Mouse (Mus musculus): ENCODE results near the gene Snf8. TPM values are rescaled to one million over a fixed set of nuclear protein-coding genes. Genes with fewer than 3 reads are reported as not detected.

Gene Snf8
- polyA plus RNA-seq, 1 experiment from 2014 or later = 47.5 TPM

DNA sequence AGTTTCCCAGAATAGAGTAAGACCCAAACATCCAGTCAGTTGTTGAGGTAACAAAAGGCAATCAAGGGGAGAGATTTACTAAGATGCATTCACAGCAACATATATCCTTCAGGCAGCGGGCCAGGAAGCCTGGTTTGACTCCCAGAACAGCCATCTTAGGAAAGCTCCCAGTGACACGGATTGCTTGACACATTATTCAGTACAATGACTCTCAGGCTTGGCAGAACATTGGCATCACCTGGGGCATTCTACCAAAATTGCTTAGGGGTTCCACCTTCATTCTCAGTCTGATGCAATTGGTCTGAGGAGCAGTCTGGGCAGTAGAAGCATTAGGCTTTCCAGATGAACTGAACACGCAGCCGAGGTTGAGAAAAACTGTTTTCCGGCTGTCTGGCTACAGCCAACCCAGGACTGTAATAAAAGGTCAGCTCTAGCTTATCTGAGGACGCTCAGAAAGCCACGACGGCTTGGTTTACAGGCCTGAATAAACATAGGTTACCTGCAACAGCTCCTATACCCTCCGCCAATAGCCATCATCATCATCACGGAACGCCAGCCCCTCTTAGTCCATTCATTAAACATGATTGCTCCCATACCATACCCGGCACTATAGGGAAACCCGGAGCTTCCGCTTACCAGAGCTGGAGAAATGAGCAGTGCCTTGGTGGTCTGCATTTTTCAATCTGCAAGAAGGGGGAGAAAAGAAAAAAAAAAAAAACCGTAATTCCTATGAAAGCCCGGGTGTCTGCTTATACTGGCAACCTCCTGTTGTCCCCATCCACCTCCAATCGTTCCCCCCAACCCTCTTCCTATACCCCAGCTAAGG lies 39.9 kb downstream of the Snf8 start:
- ATAC-seq (ENCODE audit: low read depth) = no peak

DNA sequence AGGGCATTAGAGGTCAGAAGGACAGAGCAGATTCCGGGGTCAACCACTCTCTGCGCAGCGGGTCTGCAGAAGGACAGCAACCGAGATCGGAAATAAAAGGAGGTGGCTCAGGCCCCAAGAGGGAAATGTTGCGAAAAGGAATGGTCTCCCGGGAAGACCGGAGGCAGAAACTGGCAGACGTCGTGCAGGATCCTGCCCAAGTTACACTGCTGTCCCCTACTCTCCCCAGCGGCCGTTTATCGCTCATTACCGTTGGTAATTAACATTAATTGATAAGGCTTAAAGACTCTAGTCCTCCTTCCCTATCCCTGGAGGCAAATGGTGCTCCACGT lies 40.5 kb downstream of the Snf8 start:
- Histone ChIP-seq H3K27ac (ENCODE audit: low read length) (peak overlapping the region; percentile 68), H3K9ac (ENCODE audit: low read depth, low read length) (peak overlapping the region; percentile 65), H3K4me1 (ENCODE audit: control insufficient read depth, low read depth, low read length) (peaks cover 14% of the 10 kb centered on the region), H3K27me3 (ENCODE audit: control insufficient read depth, insufficient read depth, low read depth, low read length) (no peaks in the 10 kb centered on the region), H3K9me3 (replicated peaks; ENCODE audit: control insufficient read depth, low read length) (no peaks in the 10 kb centered on the region), H3K4me2 (ENCODE audit: low read depth, low read length) (peak overlapping the region; percentile 82), H3K4me3 (ENCODE audit: low read depth, low read length) (peak overlapping the region; percentile 75), H3K36me3 (ENCODE audit: control insufficient read depth, insufficient read depth) (no peaks in the 10 kb centered on the region; the same call in none of the 2 replicates)
- under 1% methylated on average over 15 of the region's 15 CpGs for WGBS (ENCODE audit: insufficient replicate concordance)
- peak; percentile 17 for ATAC-seq (ENCODE audit: low read depth)

More for the DNA sequence above, 39.9 kb downstream of the Snf8 start:
- Histone ChIP-seq H3K4me2 (ENCODE audit: low read depth, low read length) (peak overlapping the region; percentile 82), H3K9ac (ENCODE audit: low read depth, low read length) (peak overlapping the region; percentile 65), H3K4me3 (ENCODE audit: low read depth, low read length) (peak overlapping the region; percentile 75), H3K4me1 (ENCODE audit: control insufficient read depth, low read depth, low read length) (peaks cover 14% of the 10 kb centered on the region), H3K9me3 (replicated peaks; ENCODE audit: control insufficient read depth, low read length) (no peaks in the 10 kb centered on the region), H3K27me3 (ENCODE audit: control insufficient read depth, insufficient read depth, low read depth, low read length) (no peaks in the 10 kb centered on the region), H3K27ac (ENCODE audit: low read length) (peak overlapping the region; percentile 68), H3K36me3 (ENCODE audit: control insufficient read depth, insufficient read depth) (no peaks in the 10 kb centered on the region; the same call in none of the 2 replicates)
- 9% methylated on average over 17 of the region's 17 CpGs for WGBS (ENCODE audit: insufficient replicate concordance)

DNA sequence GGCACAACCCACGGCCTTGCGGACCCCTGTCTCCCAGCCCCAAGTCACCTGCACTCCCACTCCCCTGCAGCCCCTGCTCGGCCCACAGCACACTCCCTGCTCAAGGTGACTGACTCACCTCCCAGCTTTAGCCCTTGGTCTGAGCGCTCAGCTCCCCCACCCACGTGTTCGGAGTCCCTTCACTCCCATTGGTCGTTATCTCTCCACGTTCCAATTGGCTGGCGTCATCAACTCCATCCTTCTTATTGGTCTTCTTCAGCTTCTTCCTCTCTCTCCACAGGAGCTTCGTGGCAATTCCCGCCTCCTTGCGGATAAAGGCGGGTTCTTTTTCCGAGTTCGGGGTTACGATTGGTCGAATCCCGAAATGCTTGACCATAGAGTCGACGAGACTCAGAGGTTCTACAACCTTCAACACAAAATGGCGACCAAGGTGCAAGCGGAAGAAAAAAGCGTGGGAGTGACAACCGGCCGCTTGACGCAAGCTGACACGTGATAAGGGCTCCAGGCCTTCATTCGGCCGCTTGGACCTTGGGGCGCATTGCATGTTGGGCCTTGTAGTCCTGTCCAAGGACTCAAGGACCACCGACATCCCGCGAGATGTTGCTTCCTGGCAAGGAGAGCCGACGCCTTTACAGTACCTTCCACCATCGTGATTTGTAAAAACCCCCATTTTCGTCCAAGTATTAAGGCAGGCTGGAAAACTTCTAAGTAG lies 41.0 kb downstream of the Snf8 start, which contains the start of gene Atp5g1:
Gene Atp5g1, minus strand, starts transcription at position 162 of the 712 bp plus-strand sequence.
- Histone ChIP-seq H3K4me3 (ENCODE audit: low read depth, low read length) (peak within 1 kb of the TSS; percentile 75), H3K9me3 (replicated peaks; ENCODE audit: control insufficient read depth, low read length) (no peaks in the 10 kb centered on the region), H3K4me1 (ENCODE audit: control insufficient read depth, low read depth, low read length) (peaks cover 14% of the 10 kb centered on the region), H3K4me2 (ENCODE audit: low read depth, low read length) (peak within 1 kb of the TSS; percentile 82), H3K27me3 (ENCODE audit: control insufficient read depth, insufficient read depth, low read depth, low read length) (no peaks in the 10 kb centered on the region), H3K9ac (ENCODE audit: low read depth, low read length) (peak within 1 kb of the TSS; percentile 65), H3K36me3 (ENCODE audit: control insufficient read depth, insufficient read depth) (no peaks in the 10 kb centered on the region; the same call in none of the 2 replicates), H3K27ac (ENCODE audit: low read length) (peak within 1 kb of the TSS; percentile 68)
- WGBS (ENCODE audit: insufficient replicate concordance) = under 1% methylated on average over 37 of the region's 37 CpGs
- ATAC-seq (ENCODE audit: low read depth) = peak; percentile 92

DNA sequence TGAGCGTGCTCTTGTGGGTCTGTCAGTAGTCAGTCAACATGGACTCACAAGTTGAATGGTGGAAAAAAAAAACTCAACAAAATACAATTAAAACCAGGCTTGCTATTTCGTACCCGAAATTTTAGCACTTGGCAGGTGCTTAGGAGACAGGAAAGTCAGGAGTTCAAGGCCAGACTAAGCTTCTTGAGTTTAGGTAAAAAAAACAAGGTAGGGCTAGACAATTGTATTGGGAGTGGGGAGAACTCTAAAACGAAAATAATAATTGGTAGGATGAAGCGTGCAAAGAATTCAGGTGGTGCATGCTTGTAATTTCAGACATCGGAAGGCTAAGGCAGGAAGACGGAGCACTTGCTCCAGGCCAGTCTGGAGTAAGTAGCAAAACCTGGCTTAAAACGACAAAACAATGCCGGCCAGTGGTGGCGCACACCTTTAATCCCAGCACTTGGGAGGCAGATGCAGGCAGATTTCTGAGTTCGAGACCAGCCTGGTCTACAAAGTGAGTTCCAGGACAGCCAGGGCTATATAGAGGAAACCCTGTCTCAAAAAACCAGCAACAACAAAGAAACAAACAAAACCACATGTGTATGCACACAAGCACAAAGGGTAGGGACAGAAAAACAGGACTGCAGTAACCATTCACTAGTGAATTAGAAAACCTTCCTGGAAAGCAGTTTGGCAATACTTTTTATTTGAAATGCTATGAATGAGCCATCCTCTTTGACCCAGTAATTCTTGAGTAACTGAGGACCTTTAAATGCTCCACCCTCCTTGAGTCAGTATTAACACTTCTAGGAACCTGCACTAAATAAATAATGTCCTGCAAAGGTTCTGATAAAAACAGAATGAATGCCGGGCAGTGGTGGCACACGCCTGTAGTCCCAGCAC lies 41.8 kb downstream of the Snf8 start:
- no peak for ATAC-seq (ENCODE audit: low read depth)
- no peaks in the 10 kb centered on the region for H3K9me3 ChIP-seq (replicated peaks; ENCODE audit: control insufficient read depth, low read length)
- H3K4me3 ChIP-seq (ENCODE audit: low read depth, low read length) = peak overlapping the region; percentile 75
- peaks cover 14% of the 10 kb centered on the region for H3K4me1 ChIP-seq (ENCODE audit: control insufficient read depth, low read depth, low read length)
- peak overlapping the region; percentile 79 for H3K4me2 ChIP-seq (ENCODE audit: low read depth, low read length)
- no peaks in the 10 kb centered on the region for H3K27me3 ChIP-seq (ENCODE audit: control insufficient read depth, insufficient read depth, low read depth, low read length)
- H3K36me3 ChIP-seq (ENCODE audit: control insufficient read depth, insufficient read depth) = no peaks in the 10 kb centered on the region; the same call in 1 of the 2 replicates
- H3K27ac ChIP-seq (ENCODE audit: low read length) = peak overlapping the region; percentile 64
- peak overlapping the region; percentile 30 for H3K9ac ChIP-seq (ENCODE audit: low read depth, low read length)
- 60% methylated on average over 13 of the region's 13 CpGs for WGBS (ENCODE audit: insufficient replicate concordance)

DNA sequence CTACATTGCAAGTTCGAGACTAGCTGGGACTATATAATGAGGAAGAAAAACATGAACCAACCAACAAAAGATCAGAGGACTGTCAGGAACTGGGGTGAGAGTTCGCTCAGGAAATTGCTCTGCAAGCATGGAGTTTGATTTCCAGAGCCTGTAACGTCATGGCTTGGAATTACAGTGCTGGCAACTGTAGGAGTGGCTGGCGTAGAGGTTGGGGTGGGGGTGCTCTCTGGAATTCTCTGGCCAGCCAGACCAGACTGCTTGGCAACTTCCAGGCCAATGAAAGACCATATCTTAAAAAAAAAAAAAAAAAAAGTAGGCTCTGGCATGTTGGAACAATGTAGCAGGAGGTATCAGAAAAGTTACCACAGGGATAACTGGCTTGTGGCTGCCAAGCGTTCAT lies 46.1 kb downstream of the Snf8 start:
- no peaks in the 10 kb centered on the region for H3K9me3 ChIP-seq (replicated peaks; ENCODE audit: control insufficient read depth, low read length)
- no peaks in the 10 kb centered on the region for H3K27me3 ChIP-seq (ENCODE audit: control insufficient read depth, insufficient read depth, low read depth, low read length)
- no peak overlapping the region for H3K4me2 ChIP-seq (ENCODE audit: low read depth, low read length)
- 67% methylated on average over 5 of the region's 5 CpGs for WGBS (ENCODE audit: insufficient replicate concordance)
- no peak overlapping the region for H3K4me3 ChIP-seq (ENCODE audit: low read depth, low read length)
- H3K9ac ChIP-seq (ENCODE audit: low read depth, low read length) = no peak overlapping the region
- H3K4me1 ChIP-seq (ENCODE audit: control insufficient read depth, low read depth, low read length) = peaks cover 4% of the 10 kb centered on the region; the same call in 1 of the 2 replicates
- no peak for ATAC-seq (ENCODE audit: low read depth)
- no peak overlapping the region for H3K27ac ChIP-seq (ENCODE audit: low read length)
- no peaks in the 10 kb centered on the region for H3K36me3 ChIP-seq (ENCODE audit: control insufficient read depth, insufficient read depth)

DNA sequence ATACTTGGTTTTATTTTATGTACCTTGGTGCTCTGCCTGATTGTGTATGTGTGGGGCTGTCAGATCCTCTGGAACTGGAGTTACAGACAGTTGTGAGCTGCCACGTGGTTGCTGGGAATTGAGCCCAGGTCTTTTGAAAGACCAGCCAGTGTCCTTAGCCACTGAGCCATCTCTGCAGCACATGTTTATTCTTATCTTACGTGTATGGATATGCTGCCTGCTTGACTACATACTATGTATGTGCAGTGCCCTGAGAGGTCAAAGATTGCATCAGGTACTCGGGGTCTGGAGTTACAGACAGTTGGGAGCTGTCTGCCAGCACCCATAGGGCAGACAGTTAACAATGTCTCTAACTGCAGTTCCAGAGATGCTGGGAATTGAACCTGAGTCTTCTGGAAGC lies 48.0 kb downstream of the Snf8 start:
- H3K4me1 ChIP-seq (ENCODE audit: control insufficient read depth, low read depth, low read length) = no peaks in the 10 kb centered on the region
- WGBS (ENCODE audit: insufficient replicate concordance) = 37% methylated on average over 3 of the region's 3 CpGs
- no peak for ATAC-seq (ENCODE audit: low read depth)

DNA sequence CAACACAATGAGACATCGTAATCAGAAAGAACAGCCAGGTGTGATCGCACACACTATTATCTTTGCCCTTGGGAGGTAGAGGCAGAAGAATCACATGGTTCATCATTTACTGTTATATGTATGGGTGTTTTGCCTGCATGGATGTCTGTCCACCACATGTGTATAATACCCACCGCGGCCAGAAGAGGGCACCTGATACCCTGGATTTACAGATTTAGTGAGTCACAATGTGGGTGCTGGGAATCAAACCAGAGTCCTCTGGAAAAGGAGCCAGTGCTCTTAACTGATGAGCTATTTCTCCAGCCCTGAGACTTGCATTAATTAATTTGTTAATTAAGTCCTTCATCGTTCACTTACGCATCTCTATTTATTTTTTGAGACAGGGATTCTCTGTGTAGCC lies 53.3 kb downstream of the Snf8 start:
- 73% methylated on average over 6 of the region's 6 CpGs for WGBS (ENCODE audit: insufficient replicate concordance)
- ATAC-seq (ENCODE audit: low read depth) = no peak
- Histone ChIP-seq H3K4me1 (ENCODE audit: control insufficient read depth, low read depth, low read length) (no peaks in the 10 kb centered on the region), H3K4me3 (ENCODE audit: low read depth, low read length) (no peak overlapping the region), H3K4me2 (ENCODE audit: low read depth, low read length) (no peak overlapping the region), H3K9me3 (replicated peaks; ENCODE audit: control insufficient read depth, low read length) (no peaks in the 10 kb centered on the region), H3K36me3 (ENCODE audit: control insufficient read depth, insufficient read depth) (no peaks in the 10 kb centered on the region), H3K9ac (ENCODE audit: low read depth, low read length) (no peak overlapping the region), H3K27me3 (ENCODE audit: control insufficient read depth, insufficient read depth, low read depth, low read length) (no peaks in the 10 kb centered on the region; the same call in 1 of the 2 replicates), H3K27ac (ENCODE audit: low read length) (no peak overlapping the region)

More for the DNA sequence above, 48.0 kb downstream of the Snf8 start:
- no peak overlapping the region for H3K27ac ChIP-seq (ENCODE audit: low read length)
- no peak overlapping the region for H3K4me2 ChIP-seq (ENCODE audit: low read depth, low read length)
- H3K9ac ChIP-seq (ENCODE audit: low read depth, low read length) = no peak overlapping the region
- H3K36me3 ChIP-seq (ENCODE audit: control insufficient read depth, insufficient read depth) = no peaks in the 10 kb centered on the region
- no peaks in the 10 kb centered on the region for H3K27me3 ChIP-seq (ENCODE audit: control insufficient read depth, insufficient read depth, low read depth, low read length)
- H3K4me3 ChIP-seq (ENCODE audit: low read depth, low read length) = no peak overlapping the region
- H3K9me3 ChIP-seq (replicated peaks; ENCODE audit: control insufficient read depth, low read length) = no peaks in the 10 kb centered on the region

DNA sequence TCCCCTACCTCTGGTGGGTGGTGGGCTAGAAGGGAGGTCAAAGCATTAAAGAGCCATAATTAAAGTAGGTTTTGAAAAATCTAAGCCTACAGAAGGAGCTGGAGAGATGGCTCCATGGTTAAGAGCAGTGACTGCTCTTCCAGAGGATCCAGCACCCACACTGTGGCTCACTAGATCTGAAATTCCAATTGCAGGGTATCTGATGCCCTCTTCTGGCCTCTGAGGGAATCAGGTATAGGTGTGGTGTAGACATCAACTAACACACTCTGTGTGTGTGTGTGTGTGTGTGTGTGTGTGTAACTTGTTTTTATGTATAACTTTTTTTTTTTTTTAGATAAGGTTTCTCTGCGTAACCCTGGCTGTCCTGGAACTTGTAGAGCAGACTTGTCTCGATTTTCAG lies 56.4 kb downstream of the Snf8 start:
- Histone ChIP-seq H3K4me3 (ENCODE audit: low read depth, low read length) (no peak overlapping the region), H3K27me3 (ENCODE audit: control insufficient read depth, insufficient read depth, low read depth, low read length) (no peaks in the 10 kb centered on the region; the same call in 1 of the 2 replicates), H3K4me1 (ENCODE audit: control insufficient read depth, low read depth, low read length) (no peaks in the 10 kb centered on the region), H3K9me3 (replicated peaks; ENCODE audit: control insufficient read depth, low read length) (no peaks in the 10 kb centered on the region), H3K36me3 (ENCODE audit: control insufficient read depth, insufficient read depth) (no peaks in the 10 kb centered on the region), H3K27ac (ENCODE audit: low read length) (no peak overlapping the region), H3K9ac (ENCODE audit: low read depth, low read length) (no peak overlapping the region), H3K4me2 (ENCODE audit: low read depth, low read length) (no peak overlapping the region)
- 37% methylated on average over 2 of the region's 2 CpGs for WGBS (ENCODE audit: insufficient replicate concordance)
- no peak for ATAC-seq (ENCODE audit: low read depth)
